Mouse (Mus musculus) left cerebral cortex, adult 18-20 months (tissue): ENCODE data around the gene Tdg. TPM values are rescaled to one million over a fixed set of nuclear protein-coding genes. Genes with fewer than 3 reads are reported as not detected.
"Not testable (repeated sequence)": the region's sequence is repeated elsewhere in the genome, so short reads cannot be mapped to it uniquely, and the experiment has no call there.

Experiments used
- DNase-seq, 2 experiments: peaks; one replicate each; pipeline ENCODE4 v3.0.0; 2021 to 2022; ENCODE audit warnings: low spot score in 2 of 2, mixed read lengths in 1 of 2
- long read RNA-seq, 2 experiments: library from polyadenylated mRNA; stranded (forward); transcript quantifications; one replicate each; pipeline ENCODE4 v2.0.0; 2021
- total RNA-seq, 2 experiments: library from RNA; stranded (reverse); gene quantifications; 2 replicates each; pipeline ENCODE4 v1.2.3; 2021

Tdg gene
- 10 to 100 TPM; 35.7 to 41.1 TPM for total RNA-seq
- long read RNA-seq, experiment 1, transcript Tdg-208 (10 exons, 3,502 nt): major isoform, 36 of 64 reads
- long read RNA-seq, experiment 1, partial matches to known transcripts: 7 of 64 reads
- long read RNA-seq, experiment 1, other reads (novel, unspliced or antisense): 17 of 64 reads
- long read RNA-seq, experiment 2, transcript Tdg-208 (10 exons, 3,502 nt): major isoform, 34 of 58 reads
- long read RNA-seq, experiment 2, partial matches to known transcripts: 3 of 58 reads
- long read RNA-seq, experiment 2, other reads (novel, unspliced or antisense): 19 of 58 reads

DNA sequence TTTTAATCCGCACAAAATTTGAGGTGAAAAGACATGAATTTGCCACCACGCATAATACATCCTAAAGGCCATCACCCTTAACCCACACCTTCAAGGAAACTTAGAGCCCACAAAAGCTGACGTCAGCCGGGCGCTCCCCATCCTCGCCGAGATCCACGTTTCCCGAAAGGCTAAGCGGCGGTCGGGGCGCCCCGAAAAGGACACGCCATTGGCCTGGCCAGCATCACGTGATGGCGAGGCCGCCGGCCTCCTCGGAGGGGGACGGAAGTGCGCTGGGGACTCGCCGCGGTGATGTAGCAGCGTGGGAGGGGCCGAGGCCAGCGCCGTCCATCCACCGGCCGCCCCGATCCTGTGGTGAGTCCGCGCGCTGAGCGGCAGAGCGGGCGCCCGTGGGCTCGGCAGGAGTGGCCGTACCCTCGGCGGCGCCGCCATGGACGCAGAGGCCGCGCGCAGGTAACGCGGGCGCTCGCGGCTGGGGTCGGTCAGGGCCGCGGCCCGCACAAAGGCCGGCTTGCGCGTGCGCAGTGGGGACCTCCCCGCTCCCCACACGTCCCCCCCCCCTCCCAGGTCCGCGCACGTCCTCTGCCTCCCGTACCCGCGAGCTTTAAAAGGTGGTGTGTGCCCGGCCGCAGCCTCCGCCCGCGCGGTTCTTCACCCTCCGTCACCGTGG lies at the start of gene Tdg:
Gene Tdg, plus strand, starts transcription at position 243 of the 670 bp plus-strand sequence.
- DNase-seq: peak; percentile 86 to 93

DNA sequence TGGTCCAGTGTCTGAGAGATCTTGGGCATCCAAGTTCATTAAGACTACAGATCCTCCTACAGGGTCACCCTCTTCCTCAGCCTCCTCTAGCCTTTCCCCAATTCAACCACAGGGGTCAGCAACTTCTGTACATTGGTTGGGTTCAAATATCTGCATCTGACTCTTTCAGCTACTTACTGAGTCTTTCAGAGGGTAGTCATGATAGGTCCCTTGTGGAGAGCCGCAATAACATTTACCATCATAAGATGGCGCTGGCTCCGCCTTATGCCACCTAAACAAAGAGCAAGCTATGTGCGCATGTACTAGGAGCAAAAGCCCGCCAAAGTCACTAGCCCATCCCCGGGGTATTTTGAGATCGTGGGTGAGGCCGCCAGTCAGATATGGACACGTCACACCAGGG lies 40.0 kb upstream of the Tdg start:
- DNase-seq: not testable (repeated sequence)

DNA sequence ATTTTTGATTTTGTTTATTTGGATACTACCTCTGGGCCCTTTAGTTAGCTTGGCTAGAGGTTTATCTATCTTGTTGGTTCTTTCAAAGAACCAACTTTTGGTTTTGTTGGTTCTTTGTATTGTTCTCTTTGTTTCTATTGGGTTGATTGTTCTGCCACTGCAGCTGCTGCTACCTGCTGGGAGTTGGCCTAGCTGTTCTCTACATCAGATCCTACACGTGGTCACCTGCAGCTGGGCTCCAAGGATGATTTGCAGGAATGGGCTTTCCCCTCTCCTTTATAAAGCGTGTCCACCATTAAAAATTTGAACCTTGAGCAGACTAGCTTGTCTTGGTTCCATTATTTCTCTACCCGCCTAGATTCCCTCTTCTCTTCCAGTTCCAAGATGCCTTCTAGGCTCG lies 35.2 kb upstream of the Tdg start:
- DNase-seq: not testable (repeated sequence)

GRCm38 (mm10) chr10:82622235-82622634 lies 7.4 kb upstream of the Tdg start:
- DNase-seq: no peak

DNA sequence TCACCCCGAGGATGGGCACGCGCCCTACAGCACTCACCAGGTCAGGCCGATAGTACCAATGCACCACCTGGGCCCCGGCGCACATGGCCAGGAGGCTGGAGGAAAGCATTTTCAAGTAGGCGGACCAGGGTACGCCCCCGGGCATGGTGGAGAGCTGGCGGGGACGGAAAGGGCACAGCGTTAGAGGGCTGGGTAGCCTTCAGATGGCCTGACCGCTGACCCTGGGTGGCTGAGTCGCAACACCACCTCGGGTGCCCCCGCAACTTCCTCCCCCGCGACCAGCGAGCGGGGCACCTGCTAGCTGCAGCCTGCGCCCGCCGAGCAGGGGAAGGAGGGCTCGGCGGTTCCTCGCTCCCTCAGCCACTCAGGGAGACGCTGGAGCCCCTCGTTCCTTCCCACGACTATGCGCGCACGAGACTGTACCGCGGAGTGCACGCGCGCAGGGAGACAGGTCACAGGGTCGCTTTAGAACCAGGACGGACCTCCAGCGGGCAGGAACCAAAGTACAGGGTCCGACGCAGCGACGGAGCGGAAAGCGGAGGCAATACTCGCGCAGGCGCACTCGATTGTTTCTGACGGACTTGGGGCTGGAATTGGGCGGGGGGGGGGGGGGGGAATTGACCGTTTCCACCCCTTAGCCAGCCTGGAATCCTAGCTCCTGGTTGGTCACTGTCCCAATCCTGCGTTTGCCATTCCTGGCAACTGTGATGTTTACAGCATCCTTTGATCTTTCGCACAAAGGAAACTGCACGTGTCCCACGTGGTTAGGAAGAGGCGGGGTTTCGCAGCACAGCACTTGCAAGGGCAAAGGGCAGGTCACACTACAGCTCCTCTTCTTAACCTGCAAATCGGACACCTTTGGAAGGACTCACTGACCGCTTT lies 6.7 kb upstream of the Tdg start, which contains the start of gene 1190007I07Rik:
Gene 1190007I07Rik, minus strand, starts transcription at position 558 of the 882 bp plus-strand sequence.
- DNase-seq: peak; percentile 84 to 88

- not testable (repeated sequence) for DNase-seq
These were observed 6.1 kb upstream of the Tdg start for GRCm38 (mm10) chr10:82623553-82623932.

DNA sequence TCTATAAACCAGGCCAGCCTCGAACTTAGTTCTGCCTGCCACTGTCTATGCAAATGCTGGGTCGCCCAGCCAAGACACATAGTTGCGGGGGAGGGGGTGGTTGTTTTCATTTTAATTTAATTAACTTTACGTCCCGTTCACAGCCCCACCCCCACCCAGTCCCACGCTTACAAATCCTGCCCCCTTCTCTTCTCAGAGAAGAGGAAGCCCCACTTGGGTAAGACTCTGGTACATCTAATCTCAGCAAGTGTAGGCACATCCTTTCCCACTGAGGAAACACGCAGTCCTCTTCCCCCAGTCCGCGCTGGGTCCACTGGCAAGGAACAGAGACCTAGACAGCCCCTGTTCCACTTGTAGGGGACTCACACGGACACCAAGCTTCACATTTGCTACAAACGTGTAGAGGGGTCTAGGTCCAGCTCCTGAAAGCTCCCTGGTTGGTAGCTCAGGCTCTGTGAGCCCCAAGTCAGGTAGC lies 480 bp upstream of the Tdg start:
- DNase-seq: no peak

DNA sequence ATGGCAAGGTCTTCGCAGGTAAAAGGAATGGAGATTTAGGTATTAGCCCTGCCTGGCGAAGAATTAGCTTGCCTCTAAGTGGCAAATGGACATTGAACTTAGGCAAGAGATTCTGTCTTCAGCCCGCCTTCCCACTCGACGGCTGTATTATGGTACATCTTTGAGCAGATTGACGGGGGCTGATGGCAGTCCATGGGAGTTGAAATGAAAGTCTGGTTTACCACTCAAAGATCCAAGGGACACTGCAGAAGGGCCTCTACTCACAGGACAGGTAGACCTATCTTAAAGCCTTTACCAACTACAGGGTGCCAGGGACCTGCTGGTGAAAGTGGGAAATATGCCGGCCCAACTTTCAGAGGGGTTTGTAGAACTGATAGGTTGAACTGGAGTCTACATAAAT lies 869 bp downstream of the Tdg start:
- DNase-seq: no peak

DNA sequence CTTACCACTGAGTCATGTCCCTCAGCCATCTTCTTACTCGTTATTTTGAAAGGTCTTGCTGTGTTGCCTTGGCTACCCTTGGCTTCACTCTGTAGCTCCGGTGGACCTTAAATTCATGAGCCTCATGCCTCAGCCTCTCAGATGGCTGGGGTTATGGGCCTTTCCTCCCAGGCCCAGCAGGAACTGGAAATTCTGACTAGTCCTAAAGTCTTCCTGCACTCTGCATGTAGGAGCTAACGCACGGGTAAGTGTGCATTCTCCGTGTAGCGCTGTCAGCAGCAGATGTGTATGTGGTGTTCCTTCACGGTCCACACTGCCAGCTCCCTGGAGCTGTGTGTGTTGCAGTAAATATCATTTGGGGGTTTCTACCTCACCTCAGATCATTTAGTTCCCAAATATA lies 1.5 kb downstream of the Tdg start:
- no peak for DNase-seq

DNA sequence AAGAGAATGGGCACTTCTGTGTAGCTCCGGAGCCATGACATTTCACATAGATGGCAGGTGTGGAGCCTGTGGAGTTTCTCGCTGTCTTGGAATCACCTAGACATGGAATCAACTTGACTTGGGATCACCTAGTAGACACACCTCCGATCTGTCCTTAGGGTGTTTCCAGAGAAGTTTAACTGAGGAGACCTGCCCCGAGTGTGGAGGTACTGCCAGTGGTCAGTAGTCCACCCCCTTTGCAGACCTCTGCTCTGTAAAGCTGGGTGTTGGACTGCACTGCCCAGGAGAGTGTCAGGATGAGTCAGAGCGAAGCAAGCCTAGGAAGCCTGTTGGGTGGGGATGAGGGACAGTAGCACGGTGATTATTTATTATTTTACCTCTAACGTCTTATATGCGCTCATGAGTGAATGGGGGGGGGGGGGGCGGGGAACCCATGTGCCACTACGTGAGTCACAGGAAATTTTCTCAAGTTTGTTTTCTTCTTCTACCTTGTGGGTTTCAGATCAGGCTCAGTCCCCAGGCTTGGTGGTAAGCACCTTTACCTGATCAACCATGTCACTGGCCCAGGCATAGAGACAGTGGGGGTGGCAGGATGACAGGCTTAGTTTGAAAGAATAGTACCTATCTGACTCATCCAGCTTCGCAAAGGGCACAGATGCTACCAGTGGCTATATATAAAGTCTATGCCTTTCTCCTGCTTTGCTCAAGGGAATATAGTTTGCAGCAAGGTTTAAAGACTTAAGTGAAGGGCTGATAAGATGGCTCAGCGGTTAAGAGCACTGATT lies 3.1 kb downstream of the Tdg start:
- DNase-seq: no peak

DNA sequence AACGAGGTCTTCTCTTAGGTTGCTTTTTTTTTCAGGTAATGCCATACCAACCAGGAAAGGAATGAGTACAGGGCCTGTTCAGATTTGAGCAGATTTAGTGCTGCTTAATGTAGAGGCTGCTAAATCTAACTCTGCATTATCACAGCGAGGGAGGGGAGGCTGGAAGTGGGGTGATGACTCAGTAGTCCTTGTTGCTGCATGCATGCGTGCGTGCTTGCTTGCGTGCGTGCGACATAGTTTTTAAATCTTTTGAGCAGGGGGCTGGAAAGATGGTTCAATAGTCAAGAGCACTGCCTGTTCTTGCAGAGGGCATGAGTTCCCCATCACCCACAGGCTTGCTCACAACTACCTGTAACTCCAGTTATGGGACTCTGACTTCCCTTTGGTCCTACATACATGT lies 4.7 kb downstream of the Tdg start:
- DNase-seq: no peak

- DNase-seq: no peak
These were observed 6.7 kb downstream of the Tdg start for GRCm38 (mm10) chr10:82636321-82636720.

DNA sequence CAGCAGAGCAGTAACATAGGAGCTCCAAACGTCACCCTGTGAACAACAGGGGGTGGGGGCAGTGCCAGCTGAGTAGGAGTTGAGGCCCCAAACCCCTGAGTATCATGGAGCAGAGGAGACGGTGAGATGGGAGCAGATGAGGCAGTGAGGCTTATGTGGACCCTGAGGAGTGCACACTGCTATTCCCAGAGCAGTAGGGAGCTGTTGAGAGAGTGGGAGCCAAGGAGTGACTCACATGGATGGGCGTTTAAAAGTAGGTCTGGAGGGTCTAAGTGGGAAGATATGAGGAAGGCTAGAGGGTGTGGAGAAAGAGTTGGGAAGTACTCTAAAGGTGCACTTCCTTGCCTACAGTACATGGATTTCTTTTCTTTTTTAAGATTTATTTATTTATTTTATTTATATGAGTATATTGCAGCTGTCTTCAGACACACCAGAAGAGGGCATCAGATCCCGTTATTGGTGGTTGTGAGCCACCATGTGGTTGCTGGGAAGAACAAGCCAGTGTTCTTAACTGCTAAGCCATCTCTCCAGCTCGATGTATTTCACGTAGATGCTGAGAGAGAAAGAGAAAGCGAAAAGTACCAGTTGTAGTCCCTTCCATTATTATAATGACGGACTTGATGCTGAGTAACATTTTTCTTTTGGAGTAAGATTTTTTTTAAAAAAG lies 9.5 kb downstream of the Tdg start:
- no peak for DNase-seq

DNA sequence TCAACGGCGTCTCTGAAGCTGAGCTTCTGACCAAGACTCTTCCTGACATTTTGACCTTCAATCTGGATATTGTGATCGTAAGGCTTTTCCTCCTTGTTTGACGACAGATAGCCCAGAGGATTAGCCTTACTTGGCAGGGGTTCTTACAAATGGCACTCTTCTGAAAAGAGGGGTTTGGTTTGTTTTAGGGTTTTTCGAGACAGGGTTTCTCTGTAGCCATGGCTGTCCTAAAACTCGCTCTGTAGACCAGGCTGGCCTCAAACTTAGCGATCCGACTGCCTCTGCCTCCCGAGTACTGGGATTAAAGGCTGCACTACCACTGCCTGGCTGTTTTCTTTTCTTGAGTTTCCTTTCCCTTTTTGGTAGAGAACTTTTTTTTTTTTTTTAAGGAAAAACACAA lies 11.9 kb downstream of the Tdg start:
- DNase-seq: no peak

GRCm38 (mm10) chr10:82646083-82646482 lies 16.5 kb downstream of the Tdg start:
- DNase-seq: no peak

DNA sequence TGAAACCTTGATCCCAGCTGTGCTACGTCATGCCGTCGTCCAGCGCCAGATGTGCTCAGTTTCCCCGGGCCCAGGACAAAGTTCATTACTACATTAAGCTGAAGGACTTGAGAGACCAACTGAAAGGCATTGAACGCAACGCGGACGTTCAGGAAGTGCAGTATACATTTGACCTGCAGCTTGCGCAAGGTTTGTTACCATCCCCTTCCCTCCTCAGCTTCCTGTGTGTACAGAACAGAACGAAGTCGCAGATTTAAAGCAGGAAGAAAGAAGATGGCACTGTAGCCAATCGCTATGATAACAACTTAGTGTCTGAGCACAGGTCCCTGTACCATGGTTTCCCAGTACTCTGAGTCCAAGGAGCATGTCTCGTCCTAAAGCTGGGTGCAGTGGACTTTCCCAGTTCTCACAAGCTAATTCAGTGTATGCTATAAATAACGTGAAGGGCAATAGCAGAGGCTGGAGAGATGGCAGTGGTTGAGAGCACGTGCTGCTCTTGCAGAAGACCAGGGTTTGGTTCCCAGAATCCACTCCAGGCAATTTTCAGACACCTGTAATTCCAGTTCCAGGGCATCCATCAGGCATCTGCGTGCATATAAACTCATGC lies 17.7 kb downstream of the Tdg start:
- DNase-seq: no peak

GRCm38 (mm10) chr10:82651221-82651620 lies 21.6 kb downstream of the Tdg start:
- no peak for DNase-seq

GRCm38 (mm10) chr10:82652625-82653024 lies 23.0 kb downstream of the Tdg start:
- no peak for DNase-seq

GRCm38 (mm10) chr10:82654581-82654980 lies 25.0 kb downstream of the Tdg start:
- DNase-seq: no peak

DNA sequence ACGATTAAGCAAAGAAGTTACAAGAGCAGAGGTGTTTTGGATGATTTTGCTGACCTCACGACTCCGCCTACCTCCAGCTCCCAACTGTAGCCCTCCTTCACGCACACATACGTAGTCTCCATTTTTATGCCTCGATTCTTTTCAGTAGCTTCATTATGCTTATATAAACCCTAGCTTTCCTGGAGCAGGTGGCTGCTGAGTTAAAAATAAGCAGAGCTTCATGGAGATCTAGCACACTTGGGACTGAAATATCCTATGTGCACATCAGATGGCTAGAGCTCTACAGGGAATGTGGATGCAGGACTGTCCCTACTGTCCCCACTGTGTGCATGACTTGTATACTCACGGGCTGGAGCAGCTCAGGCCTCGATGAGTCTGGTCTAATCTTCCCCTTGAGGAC lies 32.2 kb downstream of the Tdg start:
- DNase-seq: peak; percentile 52 to 72
